Mouse (Mus musculus) heart, postnatal 4 days (tissue): ENCODE results near the gene Bmpr2. TPM values are rescaled to one million over a fixed set of nuclear protein-coding genes. Genes with fewer than 3 reads are reported as not detected.

ENCODE experiments used
- total RNA-seq, 2 experiments: library from RNA; stranded (reverse); gene quantifications; 2 replicates each; pipeline ENCODE4 v1.2.3; 2021

Gene Bmpr2
- total RNA-seq, 2 experiments from 2014 or later, result 53.1 TPM

Other genes starting within 250 kb of the Bmpr2 start
- gene Gm973, start 247.1 kb upstream of the Bmpr2 start, total RNA-seq, result not detected
- 10 to 100 TPM; 68.4 to 71.9 TPM for gene Sumo1, start 92.6 kb upstream of the Bmpr2 start, total RNA-seq
- 10 to 100 TPM; 90.9 to 95.8 TPM for gene Nop58, start 78.4 kb upstream of the Bmpr2 start, total RNA-seq
- 10 to 100 TPM; 12.1 to 13.1 TPM for gene Fam117b, start 149.6 kb downstream of the Bmpr2 start, total RNA-seq